Mouse (Mus musculus) heart, postnatal 0 days (tissue): ENCODE measurements around the gene Ankrd27.

ENCODE experiments used
- CTCF ChIP-seq: IDR thresholded peaks from 2 replicates; pipeline ENCODE4 v1.5.1; 2016; ENCODE audit warnings: antibody characterized with exemption, control low read depth, low read depth
- EP300 ChIP-seq: IDR thresholded peaks from 2 replicates; pipeline ENCODE4 v1.6.1; 2016; ENCODE audit warnings: antibody characterized with exemption, low read depth

DNA sequence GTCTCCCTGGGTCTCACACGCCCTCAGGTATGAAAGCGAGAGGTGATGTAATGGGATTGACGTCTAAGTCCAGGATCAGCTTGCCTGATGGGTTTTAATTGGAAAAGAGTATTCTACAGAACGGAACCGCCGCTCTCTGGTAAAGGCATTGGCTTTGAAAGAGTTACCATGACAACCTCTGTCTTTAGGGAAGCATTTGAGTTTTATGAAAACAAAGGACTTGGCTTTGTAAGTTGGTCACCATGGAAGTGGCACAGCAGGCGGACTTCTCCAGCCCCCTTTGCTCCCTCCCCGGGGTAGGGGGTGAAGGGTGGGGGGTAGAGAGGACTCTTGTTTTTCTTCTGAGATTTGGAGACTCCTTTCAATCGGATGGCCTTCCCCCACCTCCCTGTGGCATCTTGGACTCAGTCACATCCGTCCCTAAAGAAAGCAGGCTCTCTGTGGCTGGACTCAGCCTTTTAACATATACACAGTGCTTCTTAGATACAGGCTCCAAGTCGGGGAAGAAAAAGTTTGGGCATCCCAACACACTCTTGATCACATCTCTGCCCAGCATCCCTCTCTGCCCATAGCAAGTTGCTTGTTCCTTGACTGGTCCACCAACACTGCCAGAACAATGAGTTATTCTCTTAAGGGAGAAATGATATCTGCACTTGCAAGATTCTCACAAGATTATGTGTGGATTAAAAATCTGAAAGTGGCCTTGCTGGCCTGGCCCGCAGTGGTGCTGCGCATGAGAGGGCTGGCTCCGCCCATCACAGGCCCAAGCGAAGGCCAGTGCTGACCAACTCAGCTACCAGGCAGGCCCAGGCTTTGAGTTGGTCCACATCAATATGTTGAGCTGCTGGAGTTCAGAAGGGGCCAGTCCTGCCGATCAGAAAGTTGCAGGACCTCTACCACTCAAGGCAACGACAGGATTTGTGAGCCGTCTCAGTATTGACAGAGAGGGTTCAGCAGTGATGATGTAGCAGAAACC lies 82.3 kb downstream of the Ankrd27 start:
- no peak for TF ChIP-seq CTCF
- no peak for TF ChIP-seq EP300
